Mouse (Mus musculus): ENCODE measurements at regions not wholly inside any gene's neighbourhood (a gene's known extent, or its start where the extent isn't known, plus 50 kb on each side); places are given as distances from the start of the nearest gene placed in this dataset.

DNA sequence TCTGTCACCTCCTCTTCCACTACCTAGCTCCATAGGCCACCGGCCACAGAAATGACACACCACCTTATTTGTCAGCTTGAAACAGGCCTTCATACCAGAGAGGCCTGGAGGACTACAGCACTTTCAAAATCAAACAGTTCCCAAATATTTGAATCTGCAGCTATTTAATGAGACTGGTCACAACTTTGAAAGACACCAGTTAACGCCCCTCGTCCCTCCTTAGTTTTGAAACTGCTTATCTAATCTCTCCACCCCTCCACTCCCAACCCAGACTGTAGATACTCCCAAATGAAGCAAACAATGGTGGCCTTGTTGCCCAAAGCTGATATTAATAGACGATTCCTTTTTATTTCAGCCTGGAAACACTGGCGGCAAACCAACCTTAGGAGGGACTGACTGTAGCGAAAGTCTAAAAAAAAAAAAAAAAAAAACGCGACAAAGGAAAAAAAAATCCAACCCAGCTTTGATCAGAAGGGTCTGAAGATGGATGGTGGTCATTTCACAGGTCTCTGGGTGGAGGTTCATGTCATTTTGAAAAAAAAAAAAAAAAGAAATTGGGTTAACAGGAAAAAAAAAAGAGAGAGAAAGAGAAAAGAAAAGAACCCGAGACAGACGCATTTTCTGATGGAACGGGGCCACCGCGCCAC is 80.8 kb downstream of the Hes1 start:
- Histone ChIP-seq H3K27ac (peak overlapping the region; percentile 69), H3K9me3 (replicated peaks) (no peaks in the 10 kb centered on the region), H3K4me3 (peak overlapping the region; percentile 35), H3K4me1 (peaks cover 55% of the 10 kb centered on the region), H3K36me3 (no peaks in the 10 kb centered on the region), H3K27me3 (ENCODE audit: low read depth, poor library complexity, severe bottlenecking) (peaks cover 28% of the 10 kb centered on the region)
- no peak for DNase-seq (ENCODE audit: low spot score)
- 15% methylated on average over 13 of the region's 13 CpGs for WGBS

DNA sequence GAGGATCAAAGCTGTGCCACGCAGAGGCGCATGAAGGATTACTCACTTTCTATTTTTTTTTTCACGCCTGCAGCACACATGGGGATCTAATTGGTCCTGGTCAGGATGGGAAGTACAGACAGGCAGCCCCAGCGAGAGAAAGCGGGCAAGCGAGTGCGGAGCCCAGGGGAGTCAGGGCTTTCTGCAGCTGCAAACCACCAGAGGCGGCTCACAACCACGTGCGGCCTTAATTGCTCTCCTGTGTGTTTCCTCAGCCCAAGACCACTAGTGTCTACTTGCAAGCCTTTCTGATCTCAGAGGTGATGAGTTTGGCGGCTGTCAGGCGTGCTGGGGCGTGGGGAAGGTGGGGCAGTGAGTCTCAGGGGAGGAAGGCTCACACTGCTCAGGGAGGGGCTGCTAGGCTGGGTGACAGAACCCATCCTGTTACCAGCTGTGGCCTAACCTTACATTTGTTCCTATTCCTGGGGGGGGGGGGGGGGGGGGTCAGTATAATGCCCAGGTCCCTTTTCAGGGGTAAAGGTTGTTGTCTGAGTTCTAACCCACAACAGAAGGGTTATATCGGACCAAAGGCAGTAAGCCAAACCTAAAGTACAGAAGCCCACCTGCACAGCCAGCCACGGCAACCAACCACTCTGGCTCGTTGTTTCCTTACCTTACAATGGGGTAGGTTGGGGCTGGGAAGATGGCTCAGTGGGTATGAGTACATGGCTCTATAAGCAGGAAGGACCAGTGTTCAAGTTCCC is 81.5 kb downstream of the Hes1 start:
- Histone ChIP-seq H3K9me3 (replicated peaks) (no peaks in the 10 kb centered on the region), H3K27me3 (ENCODE audit: low read depth, poor library complexity, severe bottlenecking) (peaks cover 28% of the 10 kb centered on the region), H3K4me1 (peaks cover 55% of the 10 kb centered on the region), H3K4me3 (peak overlapping the region; percentile 35), H3K27ac (peak overlapping the region; percentile 69), H3K36me3 (no peaks in the 10 kb centered on the region)
- WGBS = 9% methylated on average over 16 of the region's 16 CpGs
- peak; percentile 77 for DNase-seq (ENCODE audit: low spot score)

DNA sequence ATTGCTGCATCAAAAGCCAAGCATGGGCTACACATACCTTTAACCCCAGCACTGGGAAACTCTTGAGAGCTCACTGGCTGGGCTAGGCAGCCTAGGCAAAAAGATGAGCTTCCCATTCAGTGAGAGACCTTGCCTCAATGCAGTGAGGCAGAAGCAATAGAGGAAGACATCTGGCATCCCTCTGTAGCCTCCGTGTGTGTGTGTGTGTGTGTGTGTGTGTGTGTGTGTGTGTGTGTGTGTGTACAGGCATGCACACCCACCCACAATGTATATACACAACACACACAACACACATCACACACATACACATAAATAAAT is 82.0 kb downstream of the Hes1 start:
- H3K27me3 ChIP-seq (ENCODE audit: low read depth, poor library complexity, severe bottlenecking) = peaks cover 28% of the 10 kb centered on the region
- 88% methylated on average over 1 of the region's 1 CpGs for WGBS
- H3K36me3 ChIP-seq = no peaks in the 10 kb centered on the region
- no peak for DNase-seq (ENCODE audit: low spot score)
- no peaks in the 10 kb centered on the region for H3K9me3 ChIP-seq (replicated peaks)
- H3K27ac ChIP-seq = peak overlapping the region; percentile 69
- H3K4me1 ChIP-seq = peaks cover 55% of the 10 kb centered on the region
- H3K4me3 ChIP-seq = no peak overlapping the region

DNA sequence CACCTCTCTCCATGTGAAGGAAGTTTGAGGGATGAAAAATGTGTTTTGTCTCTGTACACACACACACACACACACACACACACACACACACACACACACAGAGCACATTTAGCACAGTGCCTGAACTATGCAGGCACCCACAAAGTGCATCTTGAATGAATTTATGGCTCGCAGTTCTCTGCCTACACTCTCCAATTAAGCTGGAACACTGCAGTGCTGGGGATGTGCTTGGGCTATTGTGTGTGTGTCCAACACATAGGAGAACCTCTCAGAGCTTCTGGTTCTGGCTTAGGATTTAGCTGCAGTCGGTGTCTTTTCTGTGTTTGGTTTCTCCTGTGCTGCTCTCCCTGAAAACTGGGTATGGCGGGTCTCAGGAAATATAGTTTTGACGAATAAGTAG is 83.1 kb downstream of the Hes1 start:
- Histone ChIP-seq H3K27me3 (ENCODE audit: low read depth, poor library complexity, severe bottlenecking) (peaks cover 28% of the 10 kb centered on the region), H3K27ac (no peak overlapping the region), H3K36me3 (no peaks in the 10 kb centered on the region), H3K4me1 (peaks cover 47% of the 10 kb centered on the region), H3K4me3 (no peak overlapping the region), H3K9me3 (replicated peaks) (no peaks in the 10 kb centered on the region)
- 86% methylated on average over 4 of the region's 4 CpGs for WGBS
- no peak for DNase-seq (ENCODE audit: low spot score)

DNA sequence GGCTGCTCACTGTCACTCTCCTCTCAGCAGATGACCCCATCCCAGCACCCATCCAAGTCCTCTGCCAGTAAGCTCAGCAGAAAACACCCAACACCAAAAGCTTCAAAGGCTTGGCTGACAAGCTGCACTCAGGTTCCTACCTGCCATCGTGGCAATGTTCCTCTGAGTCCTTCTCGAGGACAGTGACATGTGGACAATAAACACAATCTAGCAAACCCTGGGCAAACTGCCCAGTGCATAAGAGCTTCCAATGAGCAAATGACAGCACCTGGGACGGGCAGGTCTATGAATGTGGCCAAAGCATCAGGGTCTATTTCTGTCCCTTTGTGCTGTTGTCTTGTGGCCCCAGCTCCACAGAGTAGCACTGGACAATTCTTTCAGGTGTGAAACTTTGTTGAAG is 86.9 kb downstream of the Hes1 start:
- H3K9me3 ChIP-seq (replicated peaks) = no peaks in the 10 kb centered on the region
- no peak for DNase-seq (ENCODE audit: low spot score)
- peaks cover 35% of the 10 kb centered on the region for H3K4me1 ChIP-seq
- no peak overlapping the region for H3K4me3 ChIP-seq
- H3K27me3 ChIP-seq (ENCODE audit: low read depth, poor library complexity, severe bottlenecking) = peaks cover 7% of the 10 kb centered on the region
- no peak overlapping the region for H3K27ac ChIP-seq
- H3K36me3 ChIP-seq = no peaks in the 10 kb centered on the region
- 89% methylated on average over 3 of the region's 3 CpGs for WGBS

DNA sequence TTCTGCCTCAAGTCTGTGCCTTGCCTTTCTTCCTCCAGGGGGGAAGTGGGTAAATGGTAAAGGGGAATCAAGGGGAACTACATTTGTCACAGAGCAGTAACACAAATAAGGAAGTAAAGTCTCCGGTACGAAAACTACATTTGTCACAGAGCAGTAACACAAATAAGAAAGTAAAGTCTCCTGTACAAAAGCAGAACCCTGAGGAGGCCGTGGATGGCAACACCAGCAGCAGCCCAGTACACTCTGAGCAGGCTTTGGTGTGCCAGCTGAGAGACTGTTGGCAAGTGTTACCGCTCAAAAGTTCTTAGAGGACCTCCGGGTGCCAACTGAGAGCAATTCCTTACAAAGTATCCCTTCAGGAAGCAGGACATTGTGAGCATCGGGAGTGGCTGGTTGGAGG is 90.9 kb downstream of the Hes1 start:
- 16% methylated on average over 6 of the region's 6 CpGs for WGBS
- Histone ChIP-seq H3K9me3 (replicated peaks) (no peaks in the 10 kb centered on the region), H3K4me3 (0 out of 2 replicates have a peak overlapping the region, but pooled peaks have one; percentile 7), H3K36me3 (no peaks in the 10 kb centered on the region), H3K27me3 (ENCODE audit: low read depth, poor library complexity, severe bottlenecking) (peaks cover 7% of the 10 kb centered on the region), H3K27ac (peak overlapping the region; percentile 78), H3K4me1 (peaks cover 35% of the 10 kb centered on the region)
- no peak for DNase-seq (ENCODE audit: low spot score)

DNA sequence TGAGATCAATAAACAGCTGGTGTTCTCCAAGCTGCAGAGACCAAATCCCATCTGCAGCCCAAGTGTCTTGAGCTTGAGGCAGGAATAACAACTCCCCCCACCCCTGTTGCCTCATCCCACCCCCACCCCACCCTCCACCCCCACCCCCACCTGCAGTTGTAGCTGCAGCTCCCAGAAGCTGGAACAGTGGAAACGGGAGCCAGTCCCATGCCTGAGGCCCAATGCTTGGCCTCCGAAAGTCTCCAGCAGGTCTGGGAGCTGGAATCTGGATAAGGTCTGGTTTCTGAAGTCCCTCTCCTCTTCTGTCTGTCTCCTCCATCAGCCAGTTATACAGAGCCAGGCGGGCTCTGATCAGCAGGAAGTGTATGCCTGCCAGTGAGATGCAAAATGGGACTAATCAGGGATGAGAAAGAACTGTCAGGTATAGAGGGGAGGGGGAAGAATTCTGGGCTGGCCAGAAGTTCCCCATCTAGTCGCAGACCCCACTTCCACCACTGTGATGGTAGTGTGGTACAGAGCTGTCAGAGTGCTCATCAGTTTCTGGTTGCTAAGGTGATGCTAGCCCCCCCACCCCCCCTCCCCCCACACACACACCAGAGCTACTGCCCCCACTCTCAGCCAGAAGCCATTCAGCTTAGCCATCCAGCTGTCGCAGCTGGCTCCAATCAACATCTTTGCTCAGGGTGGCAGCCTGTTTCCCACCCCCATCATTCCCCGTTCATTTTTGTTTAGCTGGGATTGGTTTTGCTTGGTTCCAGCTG is 91.5 kb downstream of the Hes1 start:
- Histone ChIP-seq H3K4me3 (peak overlapping the region; percentile 7; the same call in 1 of the 2 replicates), H3K4me1 (peaks cover 41% of the 10 kb centered on the region), H3K9me3 (replicated peaks) (no peaks in the 10 kb centered on the region), H3K27me3 (ENCODE audit: low read depth, poor library complexity, severe bottlenecking) (peaks cover 7% of the 10 kb centered on the region), H3K36me3 (no peaks in the 10 kb centered on the region), H3K27ac (peak overlapping the region; percentile 78)
- DNase-seq (ENCODE audit: low spot score) = peak; percentile 79
- 7% methylated on average over 6 of the region's 6 CpGs for WGBS

DNA sequence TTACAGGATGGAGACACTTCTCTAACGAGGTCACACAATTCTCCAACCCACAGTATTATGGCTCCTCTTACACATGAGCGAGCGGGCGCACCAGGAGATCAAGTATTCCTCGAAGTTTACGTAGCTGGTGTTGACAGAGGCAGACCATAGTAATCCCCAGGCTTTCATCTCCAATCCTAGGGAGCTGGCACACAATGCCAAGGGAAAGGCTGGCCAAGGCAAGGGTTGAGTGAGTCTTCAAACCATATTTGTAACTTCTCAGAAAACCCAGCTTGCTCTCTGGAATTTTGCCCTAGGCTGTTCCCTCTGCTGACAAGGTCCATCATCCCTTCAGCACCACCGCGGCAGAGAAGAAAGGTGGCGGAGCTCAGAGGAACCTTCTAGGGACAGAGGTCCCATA is 94.0 kb downstream of the Hes1 start:
- H3K4me3 ChIP-seq = no peak overlapping the region
- no peaks in the 10 kb centered on the region for H3K9me3 ChIP-seq (replicated peaks)
- peaks cover 6% of the 10 kb centered on the region for H3K27me3 ChIP-seq (ENCODE audit: low read depth, poor library complexity, severe bottlenecking)
- DNase-seq (ENCODE audit: low spot score) = no peak
- no peak overlapping the region for H3K27ac ChIP-seq
- peaks cover 50% of the 10 kb centered on the region for H3K4me1 ChIP-seq
- no peaks in the 10 kb centered on the region for H3K36me3 ChIP-seq
- WGBS = 94% methylated on average over 9 of the region's 9 CpGs

DNA sequence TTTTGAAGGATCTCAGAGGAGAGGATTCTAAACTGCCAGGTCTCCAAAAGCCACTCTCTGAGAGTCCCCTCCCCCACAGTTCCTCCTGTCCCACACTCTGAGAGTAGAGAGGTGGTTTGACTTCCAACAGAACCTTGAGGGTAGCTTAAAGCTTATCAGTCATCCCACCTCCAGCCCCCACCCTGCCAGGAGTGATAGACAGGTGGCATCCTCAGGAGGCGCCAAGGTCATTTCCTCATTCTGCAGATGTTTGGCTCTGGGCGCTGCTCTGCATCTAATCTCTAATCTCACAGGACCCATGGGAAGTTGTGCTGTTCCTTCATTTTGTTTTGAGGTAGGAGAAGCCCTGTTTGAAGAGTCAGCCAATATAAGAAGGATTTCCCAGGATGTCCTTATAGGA is 96.2 kb downstream of the Hes1 start:
- 42% methylated on average over 2 of the region's 2 CpGs for WGBS
- no peak overlapping the region for H3K4me3 ChIP-seq
- H3K36me3 ChIP-seq = no peaks in the 10 kb centered on the region

DNA sequence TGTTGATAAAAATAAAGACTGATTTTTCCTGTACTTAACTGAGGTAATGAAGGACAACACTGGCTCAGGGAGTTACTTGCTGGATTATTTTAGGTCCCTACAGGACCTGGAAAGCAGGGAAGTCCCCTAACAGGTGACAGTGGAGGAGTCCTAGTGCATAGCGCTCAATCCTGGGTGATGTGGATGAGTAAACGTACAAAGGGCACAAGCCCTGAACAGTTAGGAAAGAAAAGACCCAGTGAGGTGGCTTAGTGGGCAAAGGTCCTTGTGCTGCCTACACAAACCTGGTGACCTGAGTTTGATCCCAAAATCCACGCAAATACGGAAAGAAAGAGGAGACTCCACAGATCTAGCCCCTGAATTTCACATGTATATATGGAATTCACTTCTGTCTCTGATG is 99.1 kb downstream of the Hes1 start:
- no peak overlapping the region for H3K27ac ChIP-seq
- H3K4me3 ChIP-seq = no peak overlapping the region
- no peaks in the 10 kb centered on the region for H3K27me3 ChIP-seq (ENCODE audit: low read depth, poor library complexity, severe bottlenecking)
- H3K36me3 ChIP-seq = no peaks in the 10 kb centered on the region
- WGBS = 88% methylated on average over 4 of the region's 4 CpGs
- H3K4me1 ChIP-seq = peaks cover 18% of the 10 kb centered on the region
- no peak for DNase-seq (ENCODE audit: low spot score)
- H3K9me3 ChIP-seq (replicated peaks) = no peaks in the 10 kb centered on the region

More for the DNA sequence above, 96.2 kb downstream of the Hes1 start:
- Histone ChIP-seq H3K27me3 (ENCODE audit: low read depth, poor library complexity, severe bottlenecking) (no peaks in the 10 kb centered on the region), H3K4me1 (peaks cover 34% of the 10 kb centered on the region), H3K9me3 (replicated peaks) (no peaks in the 10 kb centered on the region), H3K27ac (peak overlapping the region; percentile 67; the same call in 1 of the 2 replicates)
- DNase-seq (ENCODE audit: low spot score) = no peak

DNA sequence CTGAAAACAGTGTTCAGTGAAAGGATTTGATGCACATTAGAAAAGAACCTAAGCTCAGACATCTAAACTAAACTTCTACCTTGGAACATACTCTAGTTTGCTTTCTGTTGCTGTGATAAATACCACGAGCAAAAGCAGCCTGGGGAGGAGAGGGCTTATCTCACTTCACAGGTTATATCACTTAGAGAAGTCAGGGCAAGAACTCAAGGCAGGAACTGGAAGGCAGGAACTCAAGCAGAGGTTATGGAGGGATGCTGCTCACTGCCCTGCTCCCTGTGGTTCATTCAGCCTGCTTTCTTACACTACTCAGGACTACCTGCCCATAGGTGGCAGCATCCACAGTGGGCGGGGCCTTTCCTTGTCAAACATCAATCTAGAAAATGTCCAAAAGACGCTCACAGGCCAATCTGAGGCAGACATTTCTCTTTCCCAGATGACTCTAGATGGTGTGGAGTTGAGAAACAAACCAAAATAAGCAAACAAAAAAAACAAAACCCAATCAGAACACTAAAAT is 101.5 kb downstream of the Hes1 start:
- no peak for DNase-seq (ENCODE audit: low spot score)
- Histone ChIP-seq H3K4me3 (no peak overlapping the region), H3K36me3 (no peaks in the 10 kb centered on the region), H3K9me3 (replicated peaks) (no peaks in the 10 kb centered on the region), H3K4me1 (peaks cover 16% of the 10 kb centered on the region), H3K27me3 (ENCODE audit: low read depth, poor library complexity, severe bottlenecking) (0 out of 2 replicates have a peak, but pooled peaks cover 3% of the 10 kb centered on the region), H3K27ac (no peak overlapping the region)
- 81% methylated on average over 3 of the region's 3 CpGs for WGBS

DNA sequence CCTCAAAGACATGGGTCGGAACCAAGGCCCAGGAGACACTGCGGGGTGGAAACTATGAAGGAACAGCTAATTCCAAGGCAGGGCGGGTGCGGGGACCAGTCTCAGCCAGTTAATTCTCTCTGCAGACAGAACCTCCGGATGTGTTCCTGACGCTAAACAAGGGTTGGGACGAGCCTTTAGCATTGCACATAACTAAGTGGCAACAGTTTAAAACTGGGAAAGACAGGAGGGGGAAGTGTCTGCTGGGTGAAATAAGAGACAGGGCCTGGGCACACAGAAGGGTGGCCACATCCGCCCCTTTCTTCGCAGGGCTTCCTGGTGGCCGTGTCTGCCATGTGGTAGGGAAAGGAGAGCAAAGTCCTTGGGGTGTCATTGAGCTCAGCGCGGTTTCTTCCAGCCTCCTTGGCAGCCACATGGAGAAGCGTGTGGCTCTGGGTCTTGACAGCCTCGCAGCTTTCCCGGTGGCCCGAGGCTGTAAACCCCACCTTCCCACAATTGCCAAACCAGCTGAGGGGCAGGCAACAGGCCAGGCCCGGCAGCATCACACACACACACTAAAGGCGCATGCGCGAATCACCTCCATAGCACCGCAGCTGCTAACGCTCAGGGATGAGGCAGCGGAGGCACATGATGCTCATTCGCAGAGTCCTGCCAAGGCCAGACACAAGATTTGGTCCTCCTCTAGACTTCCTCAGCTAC is 95.8 kb downstream of the Cpn2 start:
- peak overlapping the region; percentile 69 for H3K27ac ChIP-seq
- H3K27me3 ChIP-seq (ENCODE audit: low read depth, poor library complexity, severe bottlenecking) = 0 out of 2 replicates have a peak, but pooled peaks cover 3% of the 10 kb centered on the region
- WGBS = 48% methylated on average over 24 of the region's 24 CpGs
- H3K9me3 ChIP-seq (replicated peaks) = no peaks in the 10 kb centered on the region
- peaks cover 49% of the 10 kb centered on the region for H3K4me1 ChIP-seq
- H3K36me3 ChIP-seq = no peaks in the 10 kb centered on the region
- peak; percentile 78 for DNase-seq (ENCODE audit: low spot score)
- H3K4me3 ChIP-seq = no peak overlapping the region

Measured in limb, embryonic 10.5 days (tissue).